Mouse (Mus musculus): ENCODE results near the gene Ptch2.

The Ptch2 gene

DNA sequence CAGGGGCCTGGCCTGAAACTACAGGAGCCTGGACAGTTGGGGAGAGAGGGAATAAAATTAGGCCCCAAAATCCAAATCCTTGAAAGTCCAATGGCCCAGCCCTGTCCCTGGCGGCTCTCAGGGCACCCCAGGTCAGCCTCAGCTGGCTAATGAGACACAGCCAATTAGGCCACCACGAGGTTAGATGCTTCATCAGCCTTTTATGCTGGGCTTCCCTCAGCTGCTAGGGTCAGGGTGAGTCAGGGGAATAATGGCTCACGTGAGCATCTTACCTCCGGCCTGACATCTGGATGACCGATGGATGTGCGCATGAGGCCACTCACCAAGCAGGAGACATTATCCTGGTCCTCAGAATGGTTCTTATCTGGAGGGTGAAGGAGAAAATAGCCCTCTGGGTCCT lies 34.9 kb downstream of the Ptch2 start:
- DNase-seq (ENCODE audit: low spot score) = no peak

DNA sequence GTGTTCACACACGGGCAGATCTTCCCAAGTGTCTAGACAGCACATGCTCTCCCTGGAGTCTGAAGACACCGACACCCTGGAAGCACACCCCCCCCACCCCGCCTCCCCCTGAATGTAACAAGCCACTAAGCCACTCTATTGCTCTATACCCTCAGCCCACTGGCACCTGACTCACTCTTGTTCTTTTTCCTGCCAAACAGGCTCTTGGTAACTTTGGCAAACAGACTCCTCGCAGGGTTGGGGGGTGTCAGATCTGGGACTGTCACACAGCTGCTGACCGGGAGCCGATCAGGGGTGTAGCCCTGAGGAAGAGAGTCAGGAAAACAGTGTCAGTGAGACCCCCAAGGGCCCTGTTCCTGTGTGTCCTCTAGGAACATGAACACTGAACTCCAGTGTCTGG lies 35.3 kb downstream of the Ptch2 start:
- no peak for DNase-seq (ENCODE audit: low spot score)

DNA sequence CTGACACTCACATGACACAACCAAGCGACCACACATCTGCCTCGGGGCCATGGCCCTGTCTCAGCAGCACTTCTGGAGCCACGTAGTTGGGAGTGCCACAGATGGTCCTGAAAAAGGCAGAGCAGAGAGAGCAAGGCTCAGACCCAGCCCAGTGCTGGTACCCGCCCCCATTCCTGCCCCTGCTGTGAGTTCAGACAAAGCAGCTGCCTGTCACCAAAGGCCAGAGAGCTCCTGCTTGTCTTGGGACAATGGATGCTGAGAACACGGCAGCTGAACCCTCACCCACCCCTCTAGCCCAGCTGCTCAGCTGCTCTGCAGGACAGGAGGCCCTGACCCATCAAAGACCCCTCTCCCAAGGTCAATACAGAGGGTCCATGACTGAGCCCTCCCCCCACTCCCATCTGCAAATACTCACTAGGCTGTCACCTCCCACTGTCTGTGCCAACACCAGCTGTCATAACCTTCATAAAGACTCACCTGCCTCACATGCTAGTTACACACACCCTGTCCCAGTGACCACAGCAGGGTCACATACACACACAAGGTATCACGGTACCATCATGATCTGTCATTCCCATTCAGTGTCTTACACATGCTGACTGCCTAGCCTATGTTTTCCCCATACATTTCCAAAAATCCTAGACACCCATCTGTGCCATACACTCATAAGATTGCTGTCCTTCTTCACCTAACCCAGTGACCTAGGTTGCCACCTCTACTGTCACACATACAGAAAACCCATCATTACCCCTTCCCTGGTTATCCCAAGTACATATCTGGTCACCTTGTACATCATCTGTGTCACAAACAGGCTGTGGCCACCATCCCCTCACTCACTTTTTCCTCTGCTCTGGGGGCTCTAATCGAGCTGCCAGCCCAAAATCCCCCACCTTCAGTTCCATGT lies 36.3 kb downstream of the Ptch2 start:
- DNase-seq (ENCODE audit: low spot score) = peak; percentile 53

DNA sequence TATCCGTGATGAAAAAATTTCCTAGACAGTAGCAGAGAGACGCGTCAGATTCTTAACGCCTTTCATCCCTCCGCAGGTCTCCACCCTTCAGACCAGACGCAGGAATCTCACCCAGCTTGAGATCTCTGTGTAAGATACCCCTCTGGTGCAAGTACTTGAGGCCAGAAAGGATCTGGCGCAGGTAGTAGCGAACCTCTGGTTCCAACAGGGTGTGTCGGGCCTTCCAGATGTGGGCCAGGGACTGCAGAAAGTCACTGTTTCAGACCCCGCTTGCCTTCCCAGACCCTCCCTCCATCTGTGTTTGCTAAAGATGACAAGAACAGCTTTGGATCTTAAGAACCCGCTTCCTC lies 36.9 kb downstream of the Ptch2 start:
- no peak for DNase-seq (ENCODE audit: low spot score)

DNA sequence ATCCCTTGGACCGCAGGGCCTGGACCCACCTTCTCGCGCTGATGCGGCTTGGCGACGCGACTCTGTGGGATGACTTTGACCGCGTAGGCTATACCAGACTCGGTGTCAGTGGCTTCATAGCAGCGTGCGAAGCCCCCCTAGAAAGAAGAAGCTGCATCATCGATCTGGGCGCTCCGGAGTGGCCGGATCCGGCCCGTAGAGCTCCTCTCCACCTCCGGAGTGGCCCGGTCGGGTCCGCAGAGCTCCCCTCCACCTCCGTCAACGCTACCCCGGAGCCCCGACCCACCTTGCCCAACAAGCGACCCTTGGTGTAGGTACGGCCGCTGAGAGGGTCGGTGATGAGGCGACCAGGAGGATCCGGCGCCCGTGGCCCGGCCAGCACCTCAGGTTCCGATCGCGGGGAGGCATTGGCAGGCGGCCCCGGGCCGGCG lies 37.5 kb downstream of the Ptch2 start:
- no peak for DNase-seq (ENCODE audit: low spot score)

DNA sequence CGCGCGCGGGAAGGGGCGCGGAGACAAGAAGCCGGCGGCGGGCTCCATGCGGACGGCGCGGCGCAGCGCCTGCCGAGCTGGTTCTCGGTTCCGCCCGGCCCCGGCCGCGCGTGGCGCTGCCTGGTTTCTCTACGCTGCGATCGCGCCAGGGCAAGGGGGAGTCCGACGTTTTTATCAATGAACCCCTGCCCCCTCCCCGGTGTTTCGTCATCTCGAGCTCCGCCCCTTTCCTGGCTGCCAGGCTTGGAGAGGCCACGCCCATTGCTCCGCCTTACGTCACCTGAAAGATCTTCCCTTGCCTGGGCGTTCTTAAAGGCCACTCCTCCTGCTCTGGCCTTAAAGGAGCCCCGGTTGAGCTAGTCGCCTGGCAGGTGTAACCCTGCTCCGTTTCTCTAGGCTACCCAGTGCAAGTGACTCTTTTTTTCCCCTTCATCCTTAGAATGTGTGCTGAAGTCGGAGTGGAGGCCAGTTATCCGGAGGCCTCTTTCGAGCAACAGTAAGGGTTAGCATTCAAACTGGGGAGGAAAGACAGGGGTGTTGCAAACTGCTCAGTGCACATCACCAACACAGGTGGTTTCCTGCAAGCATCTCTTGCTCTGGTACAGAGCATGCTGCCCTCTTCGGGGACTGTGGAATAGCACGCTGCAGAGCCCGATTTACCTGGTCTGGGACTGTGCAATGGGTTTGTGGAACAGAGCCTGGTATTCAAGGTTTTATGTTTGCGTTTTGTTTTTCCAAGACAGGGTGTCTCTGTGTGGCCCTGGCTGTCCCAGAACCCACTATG lies 38.1 kb downstream of the Ptch2 start, which contains the start of gene Plk3:
Plk3 (minus strand) TSS at position 147 of the 784 bp plus-strand sequence.
- peak; percentile 98 for DNase-seq (ENCODE audit: low spot score)

DNA sequence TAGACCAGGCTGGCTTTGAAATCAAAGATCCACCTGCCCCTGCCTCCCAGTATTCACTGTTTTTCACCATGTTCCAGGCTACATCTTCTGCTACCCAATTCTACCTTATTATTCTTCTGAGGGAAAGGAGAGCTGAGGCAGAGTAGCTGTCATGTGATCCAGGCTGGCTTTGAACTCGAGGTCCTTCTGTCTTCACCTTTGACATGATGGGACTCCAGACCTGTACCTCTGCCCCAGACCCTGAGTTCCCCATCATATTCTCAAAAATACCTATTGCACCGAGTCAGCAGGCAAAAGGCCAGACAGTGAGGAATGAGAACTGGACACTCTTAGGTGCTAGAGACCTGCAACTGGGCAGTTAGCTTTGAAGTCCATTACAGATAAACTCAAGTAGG lies 38.7 kb downstream of the Ptch2 start:
- DNase-seq (ENCODE audit: low spot score) = no peak

DNA sequence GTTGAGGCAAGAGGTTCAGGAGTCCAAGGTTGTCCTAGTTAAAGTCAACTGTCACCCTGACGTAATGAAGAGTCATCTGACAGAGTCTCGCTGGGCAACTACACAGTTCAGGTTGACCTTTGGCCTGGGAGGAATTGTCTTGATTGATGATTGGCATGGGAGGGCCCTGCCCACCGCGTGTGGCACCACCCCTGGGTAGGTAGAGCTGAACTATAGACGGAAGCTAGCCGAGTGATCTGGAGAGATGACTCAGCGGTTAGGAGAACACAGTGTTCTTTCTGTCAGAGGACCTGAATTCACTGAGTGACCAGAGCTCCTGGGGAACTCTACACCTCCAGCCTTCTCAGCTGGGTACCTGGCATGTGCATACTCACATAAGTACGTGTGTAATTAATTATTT lies 40.2 kb downstream of the Ptch2 start:
- no peak for DNase-seq (ENCODE audit: low spot score)

DNA sequence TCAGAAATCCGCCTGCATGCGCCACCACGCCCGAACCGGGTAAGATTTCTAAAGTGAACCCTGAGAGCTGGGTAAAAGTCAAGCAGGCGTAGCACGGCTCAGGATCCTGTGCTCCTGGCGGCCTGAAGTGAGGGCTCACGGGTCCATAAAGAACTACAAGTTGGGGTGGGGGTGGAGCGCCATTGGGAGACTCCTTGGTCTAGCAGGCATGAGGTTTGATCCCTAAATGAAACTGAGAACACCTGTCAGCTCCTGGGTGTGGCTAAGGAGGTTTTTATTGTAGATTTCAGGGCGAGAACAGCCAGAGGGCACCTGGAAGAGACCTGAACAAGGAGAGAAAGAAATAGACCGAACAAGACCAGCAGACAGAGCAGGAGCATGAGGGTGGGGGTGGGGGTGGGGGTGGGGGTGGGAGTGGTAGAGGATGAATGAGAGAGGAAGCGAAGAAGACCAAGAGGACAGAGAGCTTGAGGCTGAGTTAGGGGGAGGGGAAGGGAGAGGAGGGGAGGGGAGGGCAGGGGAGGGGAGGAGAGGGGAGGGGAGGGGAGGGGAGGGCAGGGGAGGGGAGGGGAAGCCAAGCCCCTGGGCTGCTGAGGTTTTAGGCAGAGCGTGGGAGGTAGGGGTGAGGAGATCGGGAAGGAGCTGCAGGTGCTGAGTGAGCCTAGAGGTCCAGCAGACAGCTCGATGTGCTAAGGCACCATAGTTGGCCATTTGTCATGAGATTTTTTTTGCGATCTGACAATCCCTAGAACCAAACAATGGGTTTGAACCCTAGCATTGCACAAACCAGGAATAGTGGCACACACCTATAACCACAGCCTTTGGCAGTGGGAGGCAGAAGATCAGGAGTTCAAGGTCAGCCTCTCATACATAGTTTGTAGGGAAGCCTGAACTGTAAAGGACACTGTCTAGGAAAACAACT lies 42.7 kb downstream of the Ptch2 start:
- DNase-seq (ENCODE audit: low spot score) = no peak

DNA sequence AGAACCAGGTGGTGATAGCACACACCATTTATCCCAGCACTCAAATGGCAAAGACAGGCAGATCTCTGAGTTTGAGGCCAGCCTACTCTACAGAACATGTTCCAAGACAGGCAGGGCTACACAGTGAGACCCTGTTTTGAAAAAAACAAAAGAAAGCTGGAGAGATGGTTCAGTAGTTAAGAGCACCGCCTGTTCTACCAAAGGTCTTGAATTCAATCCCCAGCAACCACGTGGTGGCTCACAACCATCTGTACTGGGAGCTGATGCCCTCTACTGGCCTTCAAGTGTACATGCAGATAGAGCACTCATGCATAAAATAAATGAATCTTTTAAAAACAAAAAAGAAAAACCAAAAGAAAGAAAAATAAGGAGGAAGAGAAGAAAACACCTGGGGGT lies 43.3 kb downstream of the Ptch2 start:
- DNase-seq (ENCODE audit: low spot score) = no peak

DNA sequence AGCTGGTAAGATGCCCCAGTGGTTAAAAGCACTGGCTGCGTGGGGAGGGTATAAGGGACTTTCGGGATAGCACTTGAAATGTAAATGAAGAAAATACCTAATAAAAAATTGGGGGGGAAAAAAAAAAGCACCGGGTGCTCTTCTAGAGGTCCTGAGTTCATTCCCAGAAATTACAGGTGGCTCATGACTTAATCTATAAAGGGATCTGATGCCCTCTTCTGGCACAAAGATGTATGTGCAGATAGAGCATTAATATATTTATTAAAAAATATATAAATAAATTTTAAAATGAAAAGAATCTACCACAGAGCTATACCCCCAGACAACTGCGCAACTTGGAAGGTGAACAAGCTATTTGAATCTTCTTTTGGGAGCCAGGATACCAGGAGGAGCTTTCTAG lies 44.7 kb downstream of the Ptch2 start:
- no peak for DNase-seq (ENCODE audit: low spot score)

DNA sequence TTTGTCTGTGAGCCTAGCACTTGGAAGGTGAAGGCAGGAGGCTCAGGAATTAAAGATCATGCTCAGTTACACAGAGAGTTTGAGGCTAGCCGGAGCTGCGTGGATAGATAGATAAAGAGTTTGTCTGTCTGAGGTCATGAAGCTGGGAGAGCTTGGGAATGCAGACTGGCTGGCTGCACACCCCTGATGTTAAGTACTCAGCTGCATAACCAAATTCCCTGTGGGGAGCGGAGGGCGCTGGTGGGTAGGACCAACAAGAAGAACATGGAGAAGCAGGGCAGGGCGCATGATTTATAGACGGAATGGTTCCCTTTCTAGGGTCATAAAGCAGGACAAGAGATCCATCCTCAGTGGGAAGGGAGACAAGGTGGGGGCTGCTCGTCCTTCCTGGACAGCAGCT lies 47.1 kb downstream of the Ptch2 start:
- DNase-seq (ENCODE audit: low spot score) = no peak

DNA sequence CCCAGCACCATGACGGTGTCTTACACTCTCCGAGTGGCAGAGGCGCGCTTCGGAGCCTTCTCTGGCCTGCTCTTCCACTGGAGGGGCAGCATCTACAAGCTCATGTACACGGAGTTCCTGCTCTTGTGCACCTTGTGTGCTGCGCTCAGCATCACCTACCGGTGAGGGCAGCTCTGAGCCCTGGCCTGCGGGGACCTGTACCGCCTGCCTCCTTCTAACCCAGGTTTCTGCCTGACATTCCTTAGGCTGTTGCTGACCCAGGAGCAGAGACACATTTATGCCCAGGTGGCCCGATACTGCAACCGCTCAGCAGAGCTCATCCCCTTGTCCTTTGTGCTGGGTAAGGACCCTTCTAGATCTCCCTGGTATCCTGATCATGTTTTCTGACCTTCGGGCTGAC lies 49.4 kb downstream of the Ptch2 start:
- no peak for DNase-seq (ENCODE audit: low spot score)

DNA sequence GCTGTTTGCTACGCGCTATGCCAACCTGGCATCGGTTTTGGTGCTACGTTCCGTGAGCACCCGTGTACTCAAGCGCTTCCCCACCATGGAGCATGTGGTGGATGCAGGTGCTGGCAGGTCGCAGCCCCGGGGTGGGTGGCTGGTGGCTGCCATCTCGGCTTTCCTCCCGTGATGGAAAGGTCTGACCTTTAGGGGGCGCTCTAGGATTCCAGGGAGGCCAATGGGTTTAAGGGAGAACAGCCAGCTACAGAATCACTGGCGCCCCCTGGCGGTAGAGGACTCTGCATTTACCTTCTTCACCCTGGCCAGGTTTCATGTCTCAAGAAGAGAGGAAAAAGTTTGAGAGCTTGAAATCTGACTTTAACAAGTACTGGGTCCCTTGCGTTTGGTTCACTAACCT lies 50.3 kb downstream of the Ptch2 start:
- DNase-seq (ENCODE audit: low spot score) = peak; percentile 90

DNA sequence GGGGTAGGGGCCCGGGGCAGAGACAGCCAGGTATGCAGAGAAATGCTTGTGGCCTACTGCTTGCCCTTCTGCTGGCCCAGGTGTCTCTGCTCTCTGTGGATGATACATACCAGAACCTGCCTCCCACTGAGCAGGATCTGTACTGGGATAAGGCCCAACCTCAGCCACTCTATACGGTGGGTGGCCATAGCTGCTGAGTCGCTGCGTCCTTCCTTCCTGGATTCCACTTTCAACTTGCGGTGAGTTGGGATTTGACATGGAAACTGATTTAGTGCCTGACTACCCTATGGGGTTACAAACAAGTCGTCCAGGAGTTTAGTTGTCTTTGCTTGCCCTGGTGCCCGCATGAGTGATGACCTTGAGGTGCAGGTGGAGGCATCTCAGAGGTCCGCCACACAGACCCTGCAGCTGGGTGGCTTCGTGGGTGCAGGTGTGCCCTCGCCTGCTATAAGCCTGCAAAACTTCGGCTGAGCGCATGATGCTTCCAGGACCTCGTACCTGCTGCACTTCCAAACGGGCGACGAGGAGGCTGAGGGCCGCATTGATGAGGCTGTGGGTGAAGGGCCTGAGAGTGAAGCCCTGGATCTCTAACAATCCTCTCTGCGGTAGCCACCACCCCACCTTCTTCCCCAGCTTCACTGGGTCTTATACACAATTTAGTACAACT lies 52.3 kb downstream of the Ptch2 start:
- DNase-seq (ENCODE audit: low spot score) = no peak

DNA sequence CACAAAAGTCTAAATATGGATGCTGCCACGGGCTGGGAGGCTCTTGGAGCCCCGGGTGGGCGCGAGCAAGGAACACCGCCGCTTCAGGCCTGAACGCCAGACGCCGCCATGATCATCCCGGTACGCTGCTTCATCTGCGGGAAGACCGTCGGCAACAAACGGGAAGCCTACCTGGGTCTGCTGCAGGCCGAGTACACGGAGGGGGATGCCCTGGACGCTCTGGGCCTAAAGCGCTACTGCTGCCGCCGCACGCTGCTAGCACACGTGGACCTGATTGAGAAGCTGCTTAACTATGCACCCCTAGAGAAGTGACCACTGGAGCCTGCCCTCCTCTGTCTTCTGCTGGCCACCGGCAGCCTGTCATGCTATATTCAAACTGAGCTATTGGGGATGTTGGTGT lies 52.9 kb downstream of the Ptch2 start:
- DNase-seq (ENCODE audit: low spot score) = no peak

DNA sequence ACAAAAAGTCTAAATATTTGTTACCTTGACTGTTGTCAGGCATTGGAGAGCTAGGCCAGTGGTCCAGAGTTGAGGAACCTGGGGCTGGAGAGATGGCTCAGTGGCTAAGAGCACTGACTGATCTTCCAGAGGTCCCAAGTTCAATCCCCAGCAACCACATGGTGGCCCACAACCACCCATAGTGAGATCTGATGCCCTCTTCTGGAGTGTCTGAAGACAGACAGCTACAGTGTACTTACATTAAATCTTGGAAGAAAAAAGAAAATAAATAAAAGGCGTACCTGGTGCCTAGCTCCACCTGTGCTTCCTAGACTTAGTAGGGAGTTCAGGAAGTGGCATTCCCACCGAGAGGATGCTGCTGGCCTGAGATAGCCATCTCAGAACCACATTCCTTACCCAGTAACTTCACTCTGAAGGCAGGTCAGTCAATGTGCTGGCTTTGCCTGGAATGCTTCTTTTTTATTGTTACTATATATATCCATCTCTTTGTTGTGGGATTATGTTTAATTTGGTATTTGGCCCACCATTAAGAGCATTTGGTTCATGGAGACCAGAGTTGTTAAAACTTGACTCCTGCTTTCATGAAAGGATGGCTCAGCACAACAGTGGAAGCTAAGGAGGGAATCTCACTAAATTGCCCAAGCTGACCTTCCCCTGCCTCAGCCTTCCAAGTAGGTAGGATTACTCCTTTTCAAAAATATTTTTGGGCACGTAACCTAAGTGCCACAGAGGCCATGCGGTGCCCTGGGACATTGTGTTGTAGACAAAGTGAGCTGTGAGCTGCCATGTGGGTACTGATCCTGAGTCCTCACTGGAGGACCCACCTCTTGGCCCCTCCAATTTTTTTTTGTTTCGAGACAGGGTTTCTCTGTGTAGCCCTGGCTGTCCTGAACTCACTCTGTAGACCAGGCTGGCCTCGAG lies 53.7 kb downstream of the Ptch2 start:
- no peak for DNase-seq (ENCODE audit: low spot score)

DNA sequence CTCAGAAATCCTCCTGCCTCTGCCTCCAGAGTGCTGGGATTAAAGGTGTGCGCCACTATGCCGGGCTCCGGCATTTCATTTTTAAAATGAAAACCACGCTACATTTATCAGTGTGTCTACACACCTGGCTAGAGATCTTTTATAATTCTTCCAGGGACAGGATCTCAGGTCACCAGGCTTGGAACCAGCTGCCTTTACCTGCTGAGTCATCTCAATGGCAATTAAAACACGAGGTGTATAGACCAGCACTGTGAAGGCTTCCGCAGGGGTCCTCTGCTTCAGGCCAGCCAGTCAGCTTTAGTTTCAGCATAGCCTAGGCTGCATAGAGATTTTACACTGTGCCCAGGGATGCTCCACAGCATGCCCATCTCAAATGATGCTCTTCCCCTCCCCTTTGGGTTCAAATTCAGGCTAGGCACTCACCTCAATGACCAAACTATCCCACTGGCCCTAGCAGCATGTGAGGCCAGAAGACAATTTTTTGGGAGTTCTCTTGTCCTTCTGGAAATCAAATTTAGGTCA lies 54.4 kb downstream of the Ptch2 start:
- DNase-seq (ENCODE audit: low spot score) = no peak

DNA sequence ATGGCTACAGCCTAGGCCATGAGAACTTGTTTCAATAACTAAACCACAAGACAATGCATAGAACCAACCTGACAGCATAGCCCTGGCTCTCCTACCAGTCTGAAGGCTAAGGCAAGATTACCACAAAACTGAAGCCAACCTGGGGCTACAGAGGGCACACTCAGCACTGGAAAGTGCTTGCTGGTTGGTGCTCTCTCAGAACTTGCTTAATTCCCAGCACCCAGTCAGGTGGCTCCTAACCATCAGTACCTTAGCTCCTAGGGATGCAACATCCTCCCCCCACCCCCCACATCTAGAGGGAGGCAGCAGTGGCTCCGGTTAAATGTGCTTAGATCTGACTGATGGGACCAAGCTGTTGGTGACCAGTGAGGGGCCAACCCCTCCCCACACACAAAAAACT lies 55.5 kb downstream of the Ptch2 start:
- DNase-seq (ENCODE audit: low spot score) = no peak

DNA sequence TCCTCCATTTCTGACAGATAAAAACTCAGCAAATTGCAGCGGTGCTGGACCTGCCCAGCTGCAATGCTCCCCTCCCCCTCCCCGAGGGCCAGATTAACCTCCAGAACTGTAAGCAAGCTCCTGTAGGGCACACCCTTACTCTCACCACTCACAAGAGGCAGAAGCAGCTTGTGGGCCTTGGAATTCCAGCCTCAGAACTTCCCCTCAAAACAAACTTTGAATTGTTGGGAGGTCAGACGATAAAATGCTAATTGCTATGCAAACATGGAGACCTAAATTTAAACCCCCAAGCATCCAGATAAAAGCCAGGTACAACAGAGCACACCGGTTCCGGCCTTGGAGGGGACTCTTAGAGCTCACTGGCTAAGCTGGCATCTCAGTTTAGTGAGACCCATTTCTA lies 56.8 kb downstream of the Ptch2 start:
- no peak for DNase-seq (ENCODE audit: low spot score)
